Mouse (Mus musculus) limb, embryonic 15.5 days (tissue): ENCODE results near the gene Znfx1. TPM values are rescaled to one million over a fixed set of nuclear protein-coding genes. Genes with fewer than 3 reads are reported as not detected.
A peak's percentile ranks its signal among the peaks of the same experiment; 100 is the strongest.

Experiments
- ATAC-seq: fragments of 200-750 bp; cut with Nextera tagmentation; 2 replicates; pipeline ENCODE4 v1.8.0; 2017; ENCODE audit warnings: low read depth, moderate TSS enrichment; ENCODE audit not compliant: insufficient number of reproducible peaks, low FRiP score, low TSS enrichment
- H3K27ac ChIP-seq: fragments of 300-500 bp; sonication (generic); 2 replicates; pipeline ENCODE4 v1.5.1; 2015; ENCODE audit warnings: moderate library complexity, mild to moderate bottlenecking, inconsistent platforms
- H3K27me3 ChIP-seq: fragments of 300-500 bp; sonication (generic); 2 replicates; pipeline ENCODE4 v1.6.1; 2015; ENCODE audit warnings: inconsistent platforms
- H3K36me3 ChIP-seq: fragments of 300-500 bp; sonication (generic); 2 replicates; pipeline ENCODE4 v1.6.1; 2015; ENCODE audit warnings: inconsistent platforms
- H3K4me1 ChIP-seq: fragments of 300-500 bp; sonication (generic); 2 replicates; pipeline ENCODE4 v1.6.1; 2015; ENCODE audit warnings: inconsistent platforms
- H3K4me2 ChIP-seq: fragments of 300-500 bp; sonication (generic); 2 replicates; pipeline ENCODE4 v1.6.1; 2015; ENCODE audit warnings: mild to moderate bottlenecking, inconsistent platforms
- H3K4me3 ChIP-seq: fragments of 300-500 bp; sonication (generic); 2 replicates; pipeline ENCODE4 v1.5.1; 2015; ENCODE audit warnings: mild to moderate bottlenecking, inconsistent platforms
- H3K9ac ChIP-seq: fragments of 300-500 bp; sonication (generic); 2 replicates; pipeline ENCODE4 v1.6.1; 2015; ENCODE audit warnings: inconsistent platforms
- H3K9me3 ChIP-seq: fragments of 300-500 bp; sonication (generic); 2 replicates; pipeline ENCODE4 v1.6.1; 2016; ENCODE audit warnings: inconsistent platforms
- WGBS: fragments of 180-500 bp; shearing (Covaris S2); methylation state at CpG from one replicate; pipeline ENCODE4 v1.1.7; 2015; 5-methylcytosine and 5-hydroxymethylcytosine counted together
- polyA plus RNA-seq: library from polyadenylated mRNA; unstranded; fragments of >200 nt; fragmentation: Nextera tagmentation; extraction: Ambion mirVana; gene quantifications from 2 replicates; pipeline ENCODE4 v1.2.1, GENCODE M21; 2015

Znfx1 gene
- polyA plus RNA-seq, 1 experiment from 2014 or later, result 8.5 TPM

DNA sequence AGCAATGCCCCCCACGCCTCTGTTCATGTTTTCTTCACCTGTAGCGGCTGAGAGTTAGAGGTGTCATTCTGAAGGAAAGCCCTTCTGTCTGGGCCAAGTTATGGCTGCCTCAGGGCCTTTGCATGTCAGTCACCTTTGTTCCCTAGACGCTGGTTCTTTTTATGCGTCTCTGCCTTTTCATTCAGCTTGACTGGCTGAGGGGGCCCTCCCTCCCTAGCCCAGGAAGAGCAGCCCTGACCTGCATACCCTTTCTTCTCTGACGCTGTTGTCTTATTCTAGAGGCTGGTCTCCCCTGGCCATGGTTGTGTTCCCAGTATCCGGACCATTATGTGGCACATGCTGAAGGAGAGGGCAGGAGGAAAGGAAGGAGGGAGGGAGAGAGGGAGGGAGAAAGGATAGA, 18.3 kb upstream of the Znfx1 start:
- no peak overlapping the region for H3K4me3 ChIP-seq
- H3K4me1 ChIP-seq, result peaks cover 23% of the 10 kb centered on the region
- no peak for ATAC-seq
- no peaks in the 10 kb centered on the region for H3K36me3 ChIP-seq
- H3K9me3 ChIP-seq, result no peaks in the 10 kb centered on the region
- H3K27ac ChIP-seq, result no peak overlapping the region
- no peak overlapping the region for H3K4me2 ChIP-seq
- 64% methylated on average over 6 of the region's 6 CpGs for WGBS
- no peak overlapping the region for H3K9ac ChIP-seq
- H3K27me3 ChIP-seq, result no peaks in the 10 kb centered on the region

DNA sequence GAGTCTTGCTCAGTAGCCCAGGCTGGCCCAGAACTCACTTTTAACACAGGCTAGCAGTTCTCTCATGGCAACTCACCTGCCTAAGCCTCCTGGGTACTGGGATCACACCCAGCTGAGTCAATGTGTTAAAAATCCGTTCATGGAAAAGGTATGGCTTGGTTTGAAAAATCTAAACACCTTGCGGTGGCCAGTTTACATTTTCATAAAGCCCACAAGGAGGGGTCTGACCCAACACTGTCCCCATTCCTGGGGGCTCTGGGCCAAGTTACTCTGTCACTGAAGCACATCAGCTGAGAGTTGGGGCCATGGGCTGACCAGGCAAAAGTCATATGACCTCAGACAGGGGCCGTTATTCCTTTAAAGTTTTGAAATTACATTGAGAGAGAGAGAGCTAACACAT, 17.6 kb upstream of the Znfx1 start:
- Histone ChIP-seq H3K9me3 (no peaks in the 10 kb centered on the region), H3K27ac (no peak overlapping the region), H3K4me2 (no peak overlapping the region), H3K4me1 (peaks cover 23% of the 10 kb centered on the region), H3K4me3 (no peak overlapping the region), H3K36me3 (no peaks in the 10 kb centered on the region), H3K27me3 (no peaks in the 10 kb centered on the region), H3K9ac (no peak overlapping the region)
- 85% methylated on average over 3 of the region's 3 CpGs for WGBS
- no peak for ATAC-seq

GRCm38 (mm10) chr2:167079535-167080257, 16.9 kb upstream of the Znfx1 start:
- Histone ChIP-seq H3K27ac (0 out of 2 replicates have a peak overlapping the region, but pooled peaks have one; percentile 33), H3K9ac (no peak overlapping the region), H3K9me3 (no peaks in the 10 kb centered on the region), H3K4me3 (no peak overlapping the region), H3K27me3 (no peaks in the 10 kb centered on the region), H3K4me2 (no peak overlapping the region), H3K4me1 (peaks cover 23% of the 10 kb centered on the region), H3K36me3 (no peaks in the 10 kb centered on the region)
- WGBS, result 44% methylated on average over 18 of the region's 18 CpGs
- ATAC-seq, result peak; percentile 61; the same call in 1 of the 2 replicates

GRCm38 (mm10) chr2:167078931-167079495, 16.2 kb upstream of the Znfx1 start:
- 0 out of 2 replicates have a peak, but pooled peaks have one; percentile 35 for ATAC-seq
- Histone ChIP-seq H3K36me3 (no peaks in the 10 kb centered on the region), H3K27ac (0 out of 2 replicates have a peak overlapping the region, but pooled peaks have one; percentile 33), H3K9ac (no peak overlapping the region), H3K9me3 (no peaks in the 10 kb centered on the region), H3K4me2 (no peak overlapping the region), H3K27me3 (no peaks in the 10 kb centered on the region), H3K4me1 (peaks cover 23% of the 10 kb centered on the region), H3K4me3 (no peak overlapping the region)
- WGBS, result 51% methylated on average over 9 of the region's 9 CpGs

DNA sequence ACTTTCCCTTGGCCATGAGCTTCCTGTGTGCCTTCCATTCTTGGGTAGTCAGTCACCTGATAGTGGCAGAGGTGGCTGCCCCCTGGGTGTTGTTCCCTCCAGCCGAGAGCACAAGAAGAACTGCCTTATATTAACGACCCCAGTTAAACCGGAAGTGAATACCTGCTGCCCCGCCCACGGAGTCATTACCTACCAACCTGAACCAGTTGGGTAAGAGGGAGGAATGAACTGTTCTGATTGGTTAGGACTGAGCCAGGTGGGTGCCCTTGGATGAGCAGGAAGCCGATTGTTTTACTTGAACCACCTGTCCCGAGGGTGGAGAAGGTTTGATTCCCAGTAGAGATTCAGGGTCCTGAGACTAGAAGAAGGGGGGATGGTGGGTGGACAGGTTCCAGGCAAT, 15.7 kb upstream of the Znfx1 start:
- Histone ChIP-seq H3K4me3 (no peak overlapping the region), H3K9me3 (no peaks in the 10 kb centered on the region), H3K4me1 (peaks cover 23% of the 10 kb centered on the region), H3K27ac (no peak overlapping the region), H3K4me2 (no peak overlapping the region), H3K27me3 (no peaks in the 10 kb centered on the region), H3K36me3 (no peaks in the 10 kb centered on the region), H3K9ac (no peak overlapping the region)
- 36% methylated on average over 7 of the region's 7 CpGs for WGBS
- no peak for ATAC-seq

DNA sequence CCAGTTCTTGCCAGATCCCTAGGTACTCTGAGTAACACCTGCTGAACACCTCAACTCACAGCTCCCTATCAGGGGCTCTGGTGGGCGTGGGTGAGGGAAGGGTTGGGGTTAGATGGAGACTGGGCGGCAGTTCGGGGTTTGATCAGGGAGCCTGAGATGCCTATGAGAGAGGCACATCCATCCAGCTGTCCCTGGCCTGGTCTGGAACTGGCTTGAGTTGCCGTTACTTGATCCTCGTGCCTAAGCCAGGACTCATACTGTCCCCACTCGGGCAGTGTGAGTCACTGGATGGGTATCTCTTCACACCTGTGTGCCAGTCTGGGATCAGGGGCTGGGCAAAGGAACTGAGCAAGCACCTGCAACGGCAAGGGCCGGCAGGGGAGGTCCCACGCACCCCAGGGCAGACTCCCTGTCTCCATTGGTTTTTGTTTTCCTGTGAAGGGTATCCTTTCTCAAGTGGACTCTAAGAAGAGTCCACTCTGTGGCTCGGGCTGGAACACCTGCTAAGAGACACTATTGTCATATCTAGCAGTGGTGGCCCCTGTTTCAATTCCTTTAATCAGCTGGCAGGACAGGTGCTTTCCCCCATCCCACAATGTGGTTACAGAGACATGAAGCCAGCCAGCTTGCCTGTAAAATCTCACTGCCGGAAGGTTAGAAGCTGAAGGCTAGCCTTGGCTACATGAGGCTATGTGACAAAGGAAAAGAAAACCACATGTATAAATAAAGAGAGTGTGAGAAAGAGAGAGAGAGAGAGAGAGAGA, 14.6 kb upstream of the Znfx1 start:
- no peak overlapping the region for H3K9ac ChIP-seq
- H3K4me1 ChIP-seq, result peaks cover 25% of the 10 kb centered on the region
- no peaks in the 10 kb centered on the region for H3K27me3 ChIP-seq
- ATAC-seq, result no peak
- H3K36me3 ChIP-seq, result no peaks in the 10 kb centered on the region
- H3K27ac ChIP-seq, result no peak overlapping the region
- no peak overlapping the region for H3K4me2 ChIP-seq
- H3K9me3 ChIP-seq, result no peaks in the 10 kb centered on the region
- WGBS, result 71% methylated on average over 11 of the region's 11 CpGs
- no peak overlapping the region for H3K4me3 ChIP-seq

GRCm38 (mm10) chr2:167076759-167077158, 13.9 kb upstream of the Znfx1 start:
- H3K4me1 ChIP-seq, result peaks cover 28% of the 10 kb centered on the region
- no peak overlapping the region for H3K4me3 ChIP-seq
- no peak overlapping the region for H3K4me2 ChIP-seq
- H3K9ac ChIP-seq, result no peak overlapping the region
- ATAC-seq, result no peak
- H3K9me3 ChIP-seq, result no peaks in the 10 kb centered on the region
- H3K36me3 ChIP-seq, result no peaks in the 10 kb centered on the region
- H3K27me3 ChIP-seq, result no peaks in the 10 kb centered on the region
- 72% methylated on average over 2 of the region's 2 CpGs for WGBS
- no peak overlapping the region for H3K27ac ChIP-seq

DNA sequence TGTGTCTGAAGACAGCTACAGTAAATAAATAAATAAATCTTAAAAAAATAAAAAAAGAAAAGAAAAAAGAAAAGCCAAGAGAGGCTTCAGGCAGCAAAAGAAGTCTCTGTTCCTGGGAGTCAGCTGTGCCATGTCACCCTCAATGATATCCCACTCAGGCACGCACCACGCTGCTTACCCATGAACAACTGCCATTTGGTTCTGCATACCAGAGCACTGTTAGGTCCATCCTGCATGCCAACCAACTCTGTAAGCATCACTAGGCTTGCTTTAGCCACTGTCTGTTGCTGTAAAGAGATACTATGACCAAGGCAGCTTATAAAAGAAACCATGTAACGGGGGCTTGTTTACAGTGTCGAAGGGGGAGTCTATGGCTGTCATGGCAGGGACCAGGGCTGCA, 13.5 kb upstream of the Znfx1 start:
- no peak overlapping the region for H3K9ac ChIP-seq
- H3K4me3 ChIP-seq, result no peak overlapping the region
- H3K36me3 ChIP-seq, result no peaks in the 10 kb centered on the region
- no peak overlapping the region for H3K27ac ChIP-seq
- peaks cover 31% of the 10 kb centered on the region for H3K4me1 ChIP-seq
- no peaks in the 10 kb centered on the region for H3K9me3 ChIP-seq
- H3K4me2 ChIP-seq, result no peak overlapping the region
- 86% methylated on average over 4 of the region's 4 CpGs for WGBS
- ATAC-seq, result no peak
- no peaks in the 10 kb centered on the region for H3K27me3 ChIP-seq

GRCm38 (mm10) chr2:167074587-167074986, 11.8 kb upstream of the Znfx1 start:
- Histone ChIP-seq H3K4me2 (no peak overlapping the region), H3K36me3 (no peaks in the 10 kb centered on the region), H3K9me3 (no peaks in the 10 kb centered on the region), H3K9ac (no peak overlapping the region), H3K27ac (no peak overlapping the region), H3K4me3 (no peak overlapping the region), H3K27me3 (no peaks in the 10 kb centered on the region), H3K4me1 (peaks cover 27% of the 10 kb centered on the region)
- WGBS, result 89% methylated on average over 5 of the region's 5 CpGs
- ATAC-seq, result no peak

DNA sequence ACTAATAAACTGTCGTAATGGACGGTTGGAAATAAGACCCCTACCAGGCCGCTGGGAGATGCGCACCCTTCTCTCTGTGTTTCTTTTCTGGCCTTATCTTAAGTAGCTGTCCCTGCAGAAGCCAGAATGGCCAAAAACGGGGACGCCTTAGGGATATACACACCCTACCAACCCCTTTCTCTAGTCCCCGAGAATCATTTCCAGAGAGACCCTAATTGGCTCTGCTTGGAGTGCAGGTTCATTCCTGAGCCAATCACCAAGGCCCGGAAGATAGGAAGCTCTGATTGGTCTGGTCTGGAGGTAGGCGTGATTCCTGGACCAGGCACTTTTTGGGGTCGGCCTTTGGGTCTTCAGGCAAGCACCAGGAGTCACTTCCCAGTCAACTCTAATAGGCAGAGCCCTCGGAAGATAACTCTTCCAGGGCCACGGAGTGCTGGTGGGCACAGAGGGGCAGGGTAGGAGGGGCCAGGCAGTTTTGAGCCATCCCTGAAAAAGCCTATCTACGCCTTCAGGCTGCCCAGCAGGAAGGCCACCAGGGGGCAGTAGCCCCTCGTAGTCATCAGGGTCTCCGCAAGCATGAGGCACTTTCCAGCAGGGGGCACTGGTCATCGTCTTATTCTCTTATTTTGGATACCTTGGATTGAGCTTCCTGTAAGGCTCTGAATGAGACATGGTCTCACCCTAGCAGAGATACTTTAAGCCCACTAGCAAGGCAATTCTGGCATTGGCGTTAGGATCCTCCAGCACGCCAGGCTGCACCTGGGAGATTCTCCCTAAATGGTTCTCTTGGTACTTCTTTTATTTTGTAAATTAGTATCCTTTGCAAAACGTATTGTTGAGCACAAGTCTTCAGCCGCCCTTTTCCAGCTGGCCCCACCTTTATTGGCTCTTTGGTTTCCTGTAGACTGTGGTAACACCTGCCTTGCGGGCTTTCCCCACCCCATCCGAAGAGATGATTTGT, 9.1 kb upstream of the Znfx1 start:
- H3K4me2 ChIP-seq, result peak overlapping the region; percentile 77
- H3K27ac ChIP-seq, result peak overlapping the region; percentile 71
- no peaks in the 10 kb centered on the region for H3K27me3 ChIP-seq
- WGBS, result 7% methylated on average over 22 of the region's 22 CpGs
- peak overlapping the region; percentile 52 for H3K4me3 ChIP-seq
- 0 out of 2 replicates have a peak, but pooled peaks cover under 1% of the 10 kb centered on the region for H3K36me3 ChIP-seq
- peaks cover 13% of the 10 kb centered on the region; the same call in 1 of the 2 replicates for H3K4me1 ChIP-seq
- ATAC-seq, result peak; percentile 90
- H3K9me3 ChIP-seq, result no peaks in the 10 kb centered on the region
- H3K9ac ChIP-seq, result peak overlapping the region; percentile 39; the same call in 1 of the 2 replicates

DNA sequence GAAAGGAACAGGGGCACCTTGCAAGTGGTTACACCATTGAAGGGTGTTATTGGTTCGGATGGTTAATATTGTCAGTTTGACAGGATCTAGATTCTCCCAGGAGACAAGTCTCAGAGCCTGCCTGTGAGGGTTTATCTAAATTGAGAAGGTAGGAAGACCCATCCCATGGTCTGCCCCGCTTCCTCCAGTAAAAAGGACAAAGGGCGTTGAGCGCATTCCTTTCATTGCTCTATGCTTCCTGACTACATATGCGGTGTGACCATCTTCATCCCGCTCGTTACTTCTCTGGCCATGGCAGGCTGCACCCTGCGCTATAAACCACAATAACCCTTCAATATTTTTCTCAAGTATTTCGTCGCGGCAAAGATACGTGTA, 8.4 kb upstream of the Znfx1 start:
- Histone ChIP-seq H3K27me3 (no peaks in the 10 kb centered on the region), H3K4me3 (peak overlapping the region; percentile 52), H3K36me3 (peaks cover 6% of the 10 kb centered on the region; the same call in 1 of the 2 replicates), H3K9ac (peak overlapping the region; percentile 39; the same call in 1 of the 2 replicates), H3K4me2 (peak overlapping the region; percentile 77), H3K4me1 (peaks cover 13% of the 10 kb centered on the region; the same call in 1 of the 2 replicates), H3K9me3 (no peaks in the 10 kb centered on the region), H3K27ac (peak overlapping the region; percentile 71; the same call in 1 of the 2 replicates)
- no peak for ATAC-seq
- WGBS, result 19% methylated on average over 12 of the region's 12 CpGs
